Mouse (Mus musculus) liver, postnatal 0 days (tissue): ENCODE results near the gene Dazl.

Experiments used
- CTCF ChIP-seq: sonication (generic); IDR thresholded peaks from 2 replicates; pipeline ENCODE4 v1.5.1; 2016; ENCODE audit warnings: antibody characterized with exemption, low read depth
- EP300 ChIP-seq: IDR thresholded peaks from 2 replicates; pipeline ENCODE4 v1.6.1; 2016; ENCODE audit warnings: antibody characterized with exemption, low read depth, mild to moderate bottlenecking

DNA sequence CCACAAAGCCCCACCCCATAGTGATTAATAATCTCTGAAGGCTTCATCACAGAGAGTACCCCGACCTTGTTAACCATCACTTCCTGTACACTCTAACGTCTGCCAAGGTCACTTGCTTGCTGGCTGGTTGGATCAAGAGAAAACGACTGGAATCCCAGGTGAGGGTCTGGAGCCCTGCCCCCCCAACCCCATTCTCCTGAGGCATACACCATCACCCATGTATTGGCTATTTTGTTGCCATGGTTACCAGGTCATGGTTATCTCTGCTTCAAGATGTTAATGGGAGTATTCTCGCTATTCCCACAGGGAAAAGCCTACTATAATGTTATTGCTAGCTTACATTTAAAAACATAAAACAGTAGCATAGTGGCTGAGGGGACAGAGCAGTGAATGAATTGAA is 48.8 kb downstream of the Dazl start:
- TF ChIP-seq CTCF (no peak), EP300 (no peak)
